8 mouse cellular contexts compared by ENCODE assay signal in genomic region chr7:101382378-101382777, GRCm38 (mm10). TPM values are rescaled to one million over a fixed set of nuclear protein-coding genes. Genes with fewer than 3 reads are reported as not detected.
DNase-seq lines count a peak whose midpoint lies in the region; ATAC-seq lines count a peak whose summit lies in the region.
"Had no signal": no experiment of that assay in that cellular context is flagged by ENCODE, and none has a peak within 500 bp of the region (broad histone marks: within the 10 kb centered on the region; RNA-seq: fewer than 3 reads in every experiment).

No protein-coding gene starts in this region.

- H3K4me2 ChIP-seq in hindbrain, embryonic 16.5 days (ENCODE audit: low read length), result no peak overlapping the region

- no peaks in the 10 kb centered on the region for H3K4me1 ChIP-seq in hindbrain, embryonic 16.5 days (ENCODE audit: control insufficient read depth, insufficient read depth, low read depth, low read length)

- H3K4me3 ChIP-seq in hindbrain, embryonic 16.5 days (ENCODE audit: low read length), result no peak overlapping the region

- no peak overlapping the region for H3K27ac ChIP-seq in hindbrain, embryonic 16.5 days (ENCODE audit: low read depth, low read length)

- 63% methylated on average over 8 of the region's 8 CpGs for WGBS in hindbrain, embryonic 16.5 days

- intact Hi-C loops in left cerebral cortex, postnatal 14 days (cut with DNase I), result no loop called here

- no peak overlapping the region for H3K9ac ChIP-seq in hindbrain, embryonic 16.5 days (ENCODE audit: low read depth, low read length)

- H3K9me3 ChIP-seq in hindbrain, embryonic 16.5 days (ENCODE audit: control insufficient read depth, low read length), result no peaks in the 10 kb centered on the region

- peak; percentile 69 for ATAC-seq in granulocyte monocyte progenitor cell, adult 5-6 weeks (replicated peaks; ENCODE audit: poor library complexity, severe bottlenecking)
- peak; percentile 69 for ATAC-seq in megakaryocyte-erythroid progenitor cell, adult 5-6 weeks (replicated peaks; ENCODE audit: low FRiP score, low TSS enrichment, poor library complexity, severe bottlenecking)
- ATAC-seq in hindbrain, embryonic 16.5 days, result no peak

- peak; percentile 30 to 52 for DNase-seq in left cerebral cortex, postnatal 14 days (ENCODE audit: low spot score in 2 of 2)
- DNase-seq in left cerebral cortex, adult 18-20 months (ENCODE audit: low spot score in 2 of 2), result no peak
- peak; percentile 47 for DNase-seq in R1 (ENCODE audit: low read depth, low spot score)
- no peak for DNase-seq in urinary bladder, postnatal 4 days (ENCODE audit: low spot score in 2 of 2)

- H3K36me3 ChIP-seq in hindbrain, embryonic 16.5 days (ENCODE audit: control insufficient read depth, insufficient read depth, low read length), result no peaks in the 10 kb centered on the region

- no peaks in the 10 kb centered on the region for H3K27me3 ChIP-seq in hindbrain, embryonic 16.5 days (replicated peaks; ENCODE audit: control insufficient read depth, insufficient read depth, low read length)

RNA-seq across cellular contexts. Expression of gene Gm45837, which starts 28.3 kb away (rescaled TPM):
- not detected for total RNA-seq in left cerebral cortex, postnatal 14 days (2021)
- total RNA-seq in left cerebral cortex, adult 18-20 months (2021), result 1 to 10 TPM in 1 of 2 experiments, not detected in 1; 1.3 TPM
- not detected in 2 replicates for total RNA-seq in granulocyte monocyte progenitor cell, adult 5-6 weeks (2014; fragmentation: Nextera tagmentation)
- total RNA-seq in granulocyte monocyte progenitor cell, adult 5-6 weeks (2017), result 2.6 TPM in 1 of 2 replicates, not detected in the other
- total RNA-seq in megakaryocyte-erythroid progenitor cell, adult 5-6 weeks (2014; fragmentation: Nextera tagmentation), result not detected in 2 replicates
- not detected in 2 replicates for total RNA-seq in megakaryocyte-erythroid progenitor cell, adult 5-6 weeks (2017)
- polyA plus RNA-seq in hindbrain, embryonic 16.5 days (2015; fragmentation: Nextera tagmentation; extraction: Ambion mirVana), result 0.61 TPM in 1 of 2 replicates, not detected in the other
- polyA plus RNA-seq: embryonic facial prominence, embryonic 14.5 days had no signal

RNA-seq across cellular contexts. Expression of gene Arap1, which starts 34.5 kb away (rescaled TPM):
- 10 to 100 TPM; 13.9 to 17.9 TPM for total RNA-seq in left cerebral cortex, postnatal 14 days (2021)
- 10 to 100 TPM; 15.6 to 24.1 TPM for total RNA-seq in left cerebral cortex, adult 18-20 months (2021)
- total RNA-seq in granulocyte monocyte progenitor cell, adult 5-6 weeks (2014; fragmentation: Nextera tagmentation), result 59.2 and 81.5 TPM in 2 replicates
- total RNA-seq in granulocyte monocyte progenitor cell, adult 5-6 weeks (2017), result 27.4 and 64.6 TPM in 2 replicates
- total RNA-seq in megakaryocyte-erythroid progenitor cell, adult 5-6 weeks (2014; fragmentation: Nextera tagmentation), result 68.9 and 88.4 TPM in 2 replicates
- 20.1 and 31.0 TPM in 2 replicates for total RNA-seq in megakaryocyte-erythroid progenitor cell, adult 5-6 weeks (2017)
- polyA plus RNA-seq in hindbrain, embryonic 16.5 days (2015; fragmentation: Nextera tagmentation; extraction: Ambion mirVana), result 12.8 and 13.8 TPM in 2 replicates

RNA-seq across cellular contexts. Expression of gene Pde2a, which starts 39.1 kb away (rescaled TPM):
- total RNA-seq in left cerebral cortex, postnatal 14 days (2021), result 100 to 1,000 TPM; 349 to 363 TPM
- 100 to 1,000 TPM; 347 to 370 TPM for total RNA-seq in left cerebral cortex, adult 18-20 months (2021)
- total RNA-seq in granulocyte monocyte progenitor cell, adult 5-6 weeks (2014; fragmentation: Nextera tagmentation), result 15.8 and 21.1 TPM in 2 replicates
- total RNA-seq in granulocyte monocyte progenitor cell, adult 5-6 weeks (2017), result 23.1 and 28.5 TPM in 2 replicates
- 4.7 and 19.4 TPM in 2 replicates for total RNA-seq in megakaryocyte-erythroid progenitor cell, adult 5-6 weeks (2014; fragmentation: Nextera tagmentation)
- total RNA-seq in megakaryocyte-erythroid progenitor cell, adult 5-6 weeks (2017), result 4.5 and 6.0 TPM in 2 replicates
- 33.5 and 41.6 TPM in 2 replicates for polyA plus RNA-seq in hindbrain, embryonic 16.5 days (2015; fragmentation: Nextera tagmentation; extraction: Ambion mirVana)

Comparison
In these comparisons a context has a peak if more than half of its experiments do, and no peak if none do; other contexts are left out.
1. DNase-seq: peak in left cerebral cortex, postnatal 14 days (2 of 2) and R1 (single experiment); none in left cerebral cortex, adult 18-20 months (0 of 2) and urinary bladder, postnatal 4 days (0 of 2).
2. RNA of gene Pde2a, which starts 39.1 kb away (total RNA-seq): 347 to 370 TPM in left cerebral cortex, adult 18-20 months and 349 to 363 TPM in left cerebral cortex, postnatal 14 days; 15.8 to 28.5 TPM in granulocyte monocyte progenitor cell, adult 5-6 weeks and 4.5 to 19.4 TPM in megakaryocyte-erythroid progenitor cell, adult 5-6 weeks; every median in the first group is over 10 times any median in the second.